Mouse (Mus musculus) megakaryocyte, embryonic 14.5 days (primary cell): ENCODE measurements at regions not wholly inside any gene's neighbourhood (a gene's known extent, or its start where the extent isn't known, plus 50 kb on each side); places are given as distances from the start of the nearest gene placed in this dataset.

Experiments
- FLI1 ChIP-seq: IDR thresholded peaks from 2 replicates; pipeline ENCODE4 v1.6.1; 2012; ENCODE audit warnings: low read length, inconsistent platforms, mixed read lengths
- GATA1 ChIP-seq: IDR thresholded peaks from 3 replicates; pipeline ENCODE4 v1.6.1; 2012; ENCODE audit warnings: mixed read lengths, low read length, inconsistent platforms, borderline replicate concordance

DNA sequence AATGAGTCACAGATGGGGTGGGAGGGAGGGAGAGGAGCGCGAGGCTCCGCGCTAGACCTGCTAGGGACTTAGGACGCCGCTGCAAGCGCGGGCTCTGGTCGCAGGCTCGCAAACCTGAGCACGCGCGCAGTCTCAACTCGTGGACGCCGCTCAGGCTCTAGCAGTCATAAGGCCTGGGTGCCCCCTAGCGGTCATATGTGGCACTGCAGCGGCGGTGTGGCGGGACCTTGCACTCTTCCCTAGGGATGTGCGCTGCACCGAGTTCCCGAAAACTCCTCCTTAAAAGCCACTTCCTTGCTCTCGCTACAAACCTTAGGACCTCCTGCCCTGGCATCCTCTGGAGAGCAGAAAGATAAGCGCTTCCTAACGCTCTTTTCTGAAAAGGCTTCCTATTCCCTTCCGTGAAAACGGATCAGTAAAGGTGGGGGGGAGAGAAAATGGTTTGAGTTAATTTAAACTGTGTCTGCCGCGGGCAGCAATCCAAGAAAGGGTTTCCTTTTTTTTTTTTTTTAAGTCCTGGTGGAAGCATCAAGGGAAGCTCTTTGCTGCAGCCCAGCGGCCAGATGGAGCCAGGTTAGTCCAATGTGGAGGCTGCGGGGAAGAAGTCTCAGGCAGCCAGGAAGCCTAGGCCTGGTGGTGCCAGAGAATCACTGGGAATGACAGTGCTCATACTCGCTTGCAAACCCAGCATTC is 50.7 kb upstream of the Kdm8 start:
- no peak for TF ChIP-seq FLI1
- TF ChIP-seq GATA1 = no peak
